Mouse (Mus musculus) macrophage (primary cell): ENCODE results near the gene Gramd2. TPM values are rescaled to one million over a fixed set of nuclear protein-coding genes. Genes with fewer than 3 reads are reported as not detected.

Experiments
- H3K27ac ChIP-seq: fragments of 350-480 bp; formaldehyde crosslinking; 2 replicates; pipeline ENCODE4 v1.9.0; 2021
- H3K36me3 ChIP-seq: fragments of 350-480 bp; formaldehyde crosslinking; 2 replicates; pipeline ENCODE4 v1.9.0; 2021; ENCODE audit errors: inconsistent target
- H3K4me3 ChIP-seq: fragments of 350-480 bp; formaldehyde crosslinking; 2 replicates; pipeline ENCODE4 v1.9.0; 2021; ENCODE audit errors: inconsistent target
- H3K79me2 ChIP-seq: fragments of 350-480 bp; formaldehyde crosslinking; 2 replicates; pipeline ENCODE4 v1.9.0; 2021; ENCODE audit errors: inconsistent target
- WGBS: methylation state at CpG from one replicate; pipeline ENCODE4 v1.1.7; 2026; ENCODE audit warnings: inconsistent platforms; ENCODE audit not compliant: missing documents; 5-methylcytosine and 5-hydroxymethylcytosine counted together
- polyA plus RNA-seq: library from polyadenylated mRNA; stranded (reverse); fragments of 250-400 nt; gene quantifications from 3 replicates; pipeline ENCODE4 v1.2.4, GENCODE M21; 2018; ENCODE audit warnings: inconsistent platforms

The Gramd2 gene
- polyA plus RNA-seq, 1 experiment from 2014 or later, result 0.20 TPM

DNA sequence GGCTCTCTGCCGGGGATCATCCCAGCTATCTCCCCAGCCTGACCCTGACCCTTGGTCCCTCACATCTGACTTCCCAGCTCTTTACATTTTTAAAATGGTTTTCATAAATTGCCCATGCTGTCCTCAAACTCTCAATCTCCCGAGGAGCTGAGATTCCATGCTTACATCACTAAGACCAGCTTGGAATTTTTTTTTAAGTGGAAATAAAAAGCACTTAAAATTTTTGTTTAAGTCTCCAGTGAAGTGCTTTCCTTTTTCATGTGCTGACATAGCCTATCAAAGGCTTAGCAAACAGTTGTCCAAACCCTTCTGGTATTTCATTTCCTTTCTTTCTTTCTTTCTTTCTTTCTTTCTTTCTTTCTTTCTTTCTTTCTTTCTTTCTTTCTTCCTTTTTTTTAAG, 4.1 kb downstream of the Gramd2 start:
- WGBS, result 79% methylated on average over 2 of the region's 2 CpGs
- Histone ChIP-seq H3K27ac (no peak overlapping the region), H3K36me3 (no peaks in the 10 kb centered on the region; the same call in 1 of the 2 replicates), H3K4me3 (no peak overlapping the region), H3K79me2 (no peaks in the 10 kb centered on the region)

- no peak overlapping the region for H3K27ac ChIP-seq
- H3K36me3 ChIP-seq, result no peaks in the 10 kb centered on the region
- 21% methylated on average over 6 of the region's 6 CpGs for WGBS
- H3K4me3 ChIP-seq, result no peak overlapping the region
- H3K79me2 ChIP-seq, result no peaks in the 10 kb centered on the region
Measured at GRCm38 (mm10) chr9:59687416-59688046, 7.6 kb downstream of the Gramd2 start.

DNA sequence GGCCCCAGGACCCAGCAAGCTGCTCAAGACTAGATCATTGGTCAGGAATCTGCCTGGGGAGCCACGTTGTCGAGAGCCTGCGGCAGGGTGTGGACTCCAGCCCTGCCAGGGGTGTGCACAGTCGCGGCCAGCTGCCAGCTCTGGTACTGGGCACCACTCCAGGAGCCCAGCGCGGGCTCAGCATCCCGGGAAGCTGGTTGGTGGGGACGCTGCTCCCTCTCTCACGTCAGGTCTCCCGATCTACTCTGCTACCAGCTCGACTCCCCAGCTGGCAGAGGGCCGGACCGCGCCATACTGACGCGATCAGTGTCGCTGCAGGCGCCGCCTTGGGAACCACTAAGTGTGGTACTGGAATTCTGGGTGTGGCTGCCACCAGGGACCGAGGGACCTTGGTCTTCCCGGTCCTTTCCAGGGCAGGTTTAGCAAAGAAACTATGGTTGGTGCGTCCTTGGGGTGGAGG, 11.7 kb downstream of the Gramd2 start:
- Histone ChIP-seq H3K4me3 (no peak overlapping the region), H3K36me3 (no peaks in the 10 kb centered on the region), H3K27ac (no peak overlapping the region), H3K79me2 (no peaks in the 10 kb centered on the region)
- 23% methylated on average over 22 of the region's 23 CpGs for WGBS

GRCm38 (mm10) chr9:59692145-59692544, 12.2 kb downstream of the Gramd2 start:
- 52% methylated on average over 9 of the region's 9 CpGs for WGBS
- Histone ChIP-seq H3K4me3 (no peak overlapping the region), H3K36me3 (no peaks in the 10 kb centered on the region), H3K79me2 (no peaks in the 10 kb centered on the region), H3K27ac (no peak overlapping the region)

GRCm38 (mm10) chr9:59694571-59695450, 14.9 kb downstream of the Gramd2 start:
- 81% methylated on average over 16 of the region's 16 CpGs for WGBS

GRCm38 (mm10) chr9:59695451-59695813, 15.5 kb downstream of the Gramd2 start:
- WGBS, result 49% methylated on average over 3 of the region's 3 CpGs
- Histone ChIP-seq H3K79me2 (no peaks in the 10 kb centered on the region), H3K4me3 (no peak overlapping the region), H3K27ac (no peak overlapping the region), H3K36me3 (no peaks in the 10 kb centered on the region)

More at GRCm38 (mm10) chr9:59694571-59695450, 14.9 kb downstream of the Gramd2 start:
- H3K4me3 ChIP-seq, result no peak overlapping the region
- no peaks in the 10 kb centered on the region for H3K36me3 ChIP-seq
- H3K79me2 ChIP-seq, result no peaks in the 10 kb centered on the region
- no peak overlapping the region for H3K27ac ChIP-seq

DNA sequence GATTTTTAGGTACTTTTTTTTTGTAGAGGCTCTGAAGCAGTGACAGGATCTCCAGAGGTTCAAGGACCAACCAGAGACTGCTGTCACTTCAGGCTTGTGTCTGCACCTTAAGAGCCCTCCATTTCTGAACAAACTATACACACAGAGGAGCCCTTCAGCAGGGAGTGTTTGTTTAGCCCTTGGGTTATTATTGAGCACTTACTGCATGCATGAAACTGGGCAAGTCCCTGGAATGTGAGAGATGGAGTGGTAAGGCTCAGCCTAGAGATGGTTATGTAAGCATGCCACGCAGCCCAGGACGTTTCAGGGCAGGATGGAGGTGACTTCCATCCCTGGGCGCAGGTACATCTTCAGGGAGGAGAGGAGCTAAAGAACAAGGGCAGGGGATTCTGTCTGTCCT, 16.4 kb downstream of the Gramd2 start:
- no peak overlapping the region for H3K27ac ChIP-seq
- H3K79me2 ChIP-seq, result no peaks in the 10 kb centered on the region
- no peak overlapping the region for H3K4me3 ChIP-seq
- WGBS, result 86% methylated on average over 3 of the region's 3 CpGs
- no peaks in the 10 kb centered on the region for H3K36me3 ChIP-seq

DNA sequence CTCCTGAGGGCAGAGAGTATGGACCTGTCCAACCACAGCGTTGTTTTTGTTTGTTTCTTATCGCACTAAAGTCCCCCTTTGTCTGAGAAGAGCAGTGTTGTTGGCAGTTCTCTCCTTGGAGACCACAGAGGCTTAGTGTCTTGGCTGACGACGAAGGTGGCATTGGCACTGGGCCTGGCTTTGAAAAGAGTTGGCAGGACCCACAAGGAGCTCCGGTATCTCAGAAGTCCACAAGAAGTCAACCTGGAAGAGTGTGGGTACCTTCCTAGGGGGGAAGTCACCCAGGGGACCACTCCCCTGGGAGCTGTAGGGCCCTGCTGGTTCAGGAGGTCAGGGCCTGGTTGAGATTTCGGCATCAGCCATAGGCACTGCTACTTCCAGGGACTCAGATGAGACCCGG, 21.1 kb downstream of the Gramd2 start:
- Histone ChIP-seq H3K36me3 (no peaks in the 10 kb centered on the region), H3K79me2 (no peaks in the 10 kb centered on the region), H3K27ac (no peak overlapping the region), H3K4me3 (no peak overlapping the region)
- WGBS, result 86% methylated on average over 7 of the region's 7 CpGs

DNA sequence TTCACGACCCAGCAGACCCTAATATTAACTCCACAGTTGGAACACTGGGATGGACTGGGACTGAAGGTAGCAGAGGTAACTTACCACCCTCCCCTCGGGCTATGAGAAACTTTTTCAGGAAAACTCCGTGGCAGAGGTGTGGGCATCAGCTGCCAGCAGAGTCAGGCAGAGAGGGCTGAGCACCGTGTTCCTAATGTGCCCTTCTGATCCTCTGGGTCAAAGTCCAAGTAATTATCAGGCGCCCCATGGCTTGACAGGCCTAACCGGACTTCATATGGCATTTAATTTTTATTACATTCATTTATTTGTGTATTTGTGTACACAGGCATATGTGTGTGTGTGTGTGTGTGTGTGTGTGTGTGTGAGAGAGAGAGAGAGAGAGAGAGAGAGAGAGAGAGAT, 23.2 kb downstream of the Gramd2 start:
- Histone ChIP-seq H3K4me3 (no peak overlapping the region), H3K36me3 (no peaks in the 10 kb centered on the region), H3K79me2 (no peaks in the 10 kb centered on the region), H3K27ac (no peak overlapping the region)
- 93% methylated on average over 6 of the region's 6 CpGs for WGBS

DNA sequence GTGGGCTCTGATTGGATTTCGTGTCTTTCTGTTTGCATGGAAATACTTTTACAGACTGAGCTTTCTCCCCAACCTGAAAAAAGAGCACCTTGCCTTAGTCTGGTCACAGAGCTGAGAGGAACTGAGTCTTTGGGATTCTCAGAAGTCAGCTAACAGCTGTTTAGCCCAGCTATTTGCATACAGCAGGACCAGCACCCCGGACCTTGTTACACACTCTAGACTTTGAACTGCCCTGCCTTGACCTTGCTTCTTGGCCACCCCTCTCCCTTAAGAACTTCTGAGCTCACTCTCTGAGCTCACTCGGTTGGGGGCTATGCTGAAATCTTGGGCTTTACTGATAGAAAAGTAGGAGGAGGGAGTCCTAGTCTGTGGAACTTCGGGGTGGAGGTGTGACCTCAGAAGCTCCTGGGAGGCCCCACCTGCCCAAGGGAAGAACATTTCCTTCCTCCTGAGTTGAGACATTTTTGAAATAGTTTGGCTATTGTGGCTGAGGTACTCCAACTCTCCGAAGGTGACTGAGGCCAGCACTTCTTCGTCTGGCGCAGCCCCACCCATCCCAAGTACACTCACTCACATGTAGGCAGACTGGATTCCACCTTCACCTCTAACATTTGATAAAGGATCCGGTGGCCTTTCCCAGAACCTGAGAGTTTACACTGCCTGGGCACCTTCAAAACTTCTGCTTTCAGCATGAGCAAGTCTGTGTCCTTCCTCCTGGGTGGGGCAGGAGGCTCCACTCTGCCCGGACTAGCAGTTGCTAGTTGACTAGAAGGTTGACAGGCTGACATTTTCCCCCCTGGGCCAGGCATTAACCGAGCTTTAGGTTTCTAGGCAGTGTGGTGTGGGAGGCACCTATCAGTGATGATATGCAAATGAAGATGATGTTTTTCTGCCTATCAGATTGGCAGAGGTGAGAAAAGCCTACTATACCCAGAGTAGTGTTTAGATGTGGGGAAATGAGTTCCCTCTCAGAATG, 27.2 kb downstream of the Gramd2 start:
- Histone ChIP-seq H3K4me3 (no peak overlapping the region), H3K27ac (no peak overlapping the region), H3K36me3 (no peaks in the 10 kb centered on the region), H3K79me2 (no peaks in the 10 kb centered on the region)
- WGBS, result 60% methylated on average over 10 of the region's 10 CpGs

- Histone ChIP-seq H3K36me3 (no peaks in the 10 kb centered on the region), H3K4me3 (no peak overlapping the region), H3K27ac (no peak overlapping the region), H3K79me2 (no peaks in the 10 kb centered on the region)
- 100% methylated on average over 3 of the region's 3 CpGs for WGBS
Measured at GRCm38 (mm10) chr9:59709225-59709624, 29.3 kb downstream of the Gramd2 start.

DNA sequence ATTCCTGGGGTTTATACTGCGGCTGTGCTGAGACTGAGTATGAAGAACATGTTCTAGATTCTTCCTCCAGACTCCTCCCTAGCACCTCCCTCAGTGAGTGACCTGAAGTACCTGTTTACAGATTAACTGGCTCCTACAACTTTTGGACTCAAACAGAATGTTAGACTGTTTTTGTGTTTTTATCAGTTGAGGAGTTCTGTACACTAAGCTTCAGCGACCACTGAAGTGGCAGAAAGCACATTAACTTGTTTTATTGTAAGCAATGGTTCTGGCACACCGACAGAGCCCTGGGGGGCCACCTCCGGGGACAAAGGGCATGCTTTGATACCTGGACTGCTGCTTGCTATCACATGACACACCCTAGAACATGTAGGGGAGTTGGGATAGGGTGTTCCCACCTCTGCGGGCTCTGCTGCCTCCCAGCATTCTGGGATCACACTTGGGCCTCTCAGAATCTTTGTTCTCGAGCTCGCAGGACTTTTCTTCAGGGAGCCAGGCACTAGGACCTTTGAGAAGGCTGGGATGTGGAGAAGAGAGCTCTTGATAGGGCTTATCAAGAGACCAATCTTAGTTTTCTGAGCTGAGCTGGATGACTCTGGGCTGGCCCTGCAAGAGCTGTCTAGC, 36.4 kb downstream of the Gramd2 start:
- WGBS, result 84% methylated on average over 7 of the region's 7 CpGs

DNA sequence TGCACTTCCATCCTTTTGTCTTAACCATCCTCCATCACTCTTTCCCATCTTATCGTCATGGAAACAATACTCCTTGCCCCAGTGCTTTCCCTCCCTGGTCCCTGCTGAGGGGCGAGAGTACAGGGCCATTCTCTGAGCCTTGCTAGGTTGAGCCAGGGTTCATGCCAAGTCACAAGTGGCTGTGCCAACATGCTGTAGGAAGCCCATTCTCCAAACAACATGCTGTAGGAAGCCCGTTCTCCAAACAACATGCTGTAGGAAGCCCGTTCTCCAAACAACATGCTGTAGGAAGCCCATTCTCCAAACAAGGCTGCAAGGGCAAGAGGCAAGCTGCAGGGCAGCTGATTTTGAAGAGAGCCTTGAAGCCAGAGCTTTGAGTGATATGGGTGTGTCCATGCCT, 38.3 kb downstream of the Gramd2 start:
- H3K4me3 ChIP-seq, result no peak overlapping the region

More for the DNA sequence above, 36.4 kb downstream of the Gramd2 start:
- H3K27ac ChIP-seq, result no peak overlapping the region
- no peaks in the 10 kb centered on the region for H3K79me2 ChIP-seq
- no peaks in the 10 kb centered on the region for H3K36me3 ChIP-seq
- H3K4me3 ChIP-seq, result no peak overlapping the region

GRCm38 (mm10) chr9:59721144-59721543, 41.2 kb downstream of the Gramd2 start:
- Histone ChIP-seq H3K27ac (no peak overlapping the region), H3K4me3 (no peak overlapping the region), H3K36me3 (no peaks in the 10 kb centered on the region), H3K79me2 (no peaks in the 10 kb centered on the region)
- 91% methylated on average over 5 of the region's 5 CpGs for WGBS

More for the DNA sequence above, 38.3 kb downstream of the Gramd2 start:
- no peaks in the 10 kb centered on the region for H3K36me3 ChIP-seq
- WGBS, result 96% methylated on average over 4 of the region's 4 CpGs
- no peaks in the 10 kb centered on the region for H3K79me2 ChIP-seq
- H3K27ac ChIP-seq, result no peak overlapping the region
